Mouse (Mus musculus) Patski (cell line): ENCODE results near the gene A930017K11Rik. TPM values are rescaled to one million over a fixed set of nuclear protein-coding genes. Genes with fewer than 3 reads are reported as not detected.

Source experiments
- ATAC-seq: fragments of 100-300 bp; one replicate; pipeline ENCODE4 v1.8.0; 2021
- CTCF ChIA-PET: fragments of 350-600 bp; sonication (Branson Sonifier 250); formaldehyde crosslinking; loops from one replicate; lab custom pipeline; 2022; ENCODE audit warnings: inconsistent platforms; lab: Charles Lee
- POLR2A ChIA-PET: fragments of 350-600 bp; sonication (Branson Sonifier 250); formaldehyde crosslinking; loops from one replicate; lab custom pipeline; 2022; ENCODE audit warnings: antibody characterized with exemption, inconsistent platforms; lab: Charles Lee
- DNase-seq: peaks from one replicate; pipeline ENCODE4 v3.0.0-alpha.2; 2011; ENCODE audit warnings: low read depth, low spot score
- H3K27me3 ChIP-seq: fragments of 371-371 bp; one replicate; pipeline ENCODE4 v1.5.1; 2021
- CTCF ChIP-seq: fragments of 100-300 bp; IDR thresholded peaks from one replicate; pipeline ENCODE4 v1.5.1; 2021
- in situ Hi-C: fragments of 300-500 bp; cut with MboI; formaldehyde crosslinking; loops from 3 replicates; pipeline ENCODE4 v1.11.1; 2018; ENCODE audit warnings: low pct_unique_long_range_greater_than_20kb, mixed read lengths
- polyA plus RNA-seq: library from polyadenylated mRNA; unstranded; gene quantifications from one replicate; pipeline ENCODE4 v1.2.3, GENCODE M21; 2021

Gene A930017K11Rik
- 0.08 TPM for polyA plus RNA-seq

- no peak for DNase-seq
- no peak for TF ChIP-seq CTCF
- in situ Hi-C loops = no loop called here
- peaks cover 25% of the 10 kb centered on the region for H3K27me3 ChIP-seq
- POLR2A ChIA-PET = interaction anchor here (0.6 kb wide), 1 partner anchor 11 kb away, joined by 3 read pairs; no protein-coding TSS in a partner anchor
- CTCF ChIA-PET = no interaction called here
- ATAC-seq = no peak
Observed at GRCm38 (mm10) chr17:25951803-25952623, at the start of gene A930017K11Rik. A930017K11Rik (minus strand) TSS chr17:25952565.

DNA sequence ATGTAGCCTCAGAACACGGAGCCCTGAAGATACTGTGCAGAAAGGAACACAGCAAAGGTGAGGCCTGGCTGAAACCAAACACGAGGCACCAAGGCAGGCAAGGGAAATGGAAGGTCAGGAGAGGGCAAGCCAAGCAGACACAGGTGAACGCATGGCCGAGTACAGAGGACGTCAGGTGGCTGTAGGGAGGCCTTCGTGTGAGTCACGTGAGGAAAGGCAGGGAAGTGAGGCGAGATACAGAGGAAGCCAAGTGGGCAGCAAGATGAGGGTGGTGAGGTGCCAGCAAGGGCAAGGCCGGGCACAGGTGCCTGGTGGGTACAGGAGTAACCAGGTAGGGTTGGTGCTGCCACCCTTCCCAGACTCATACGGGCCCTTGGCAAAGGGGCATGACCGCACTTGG, 46.1 kb upstream of the A930017K11Rik start:
- ChIA-PET POLR2A (no interaction called here), CTCF (no interaction called here)
- ATAC-seq (no peak), DNase-seq (no peak)
- in situ Hi-C loops = no loop called here
- TF ChIP-seq CTCF = no peak
- H3K27me3 ChIP-seq = no peaks in the 10 kb centered on the region

GRCm38 (mm10) chr17:25993489-25993888, 41.1 kb upstream of the A930017K11Rik start:
- in situ Hi-C loops = no loop called here
- DNase-seq = no peak
- TF ChIP-seq CTCF = no peak
- CTCF ChIA-PET = interaction anchor here (1.2 to 5.2 kb wide), 4 partner anchors 16 to 100 kb away, joined by 3 to 24 read pairs (median 6); no protein-coding TSS in a partner anchor
- no peaks in the 10 kb centered on the region for H3K27me3 ChIP-seq
- POLR2A ChIA-PET = no interaction called here
- ATAC-seq = no peak

- ChIA-PET CTCF (interaction anchor here (2.2 to 5.2 kb wide), 2 partner anchors 18 to 20 kb away, joined by 7 to 24 read pairs; no protein-coding TSS in a partner anchor), POLR2A (no interaction called here)
- in situ Hi-C loops = no loop called here
- DNase-seq (no peak), ATAC-seq (no peak)
- TF ChIP-seq CTCF = no peak
- no peaks in the 10 kb centered on the region for H3K27me3 ChIP-seq
Observed at GRCm38 (mm10) chr17:25992274-25992673, 39.9 kb upstream of the A930017K11Rik start.

GRCm38 (mm10) chr17:25990331-25990730, 38.0 kb upstream of the A930017K11Rik start:
- DNase-seq (no peak), ATAC-seq (no peak)
- H3K27me3 ChIP-seq = no peaks in the 10 kb centered on the region
- in situ Hi-C loops = no loop called here
- CTCF ChIA-PET = no interaction called here
- no peak for TF ChIP-seq CTCF
- POLR2A ChIA-PET = no interaction called here

DNA sequence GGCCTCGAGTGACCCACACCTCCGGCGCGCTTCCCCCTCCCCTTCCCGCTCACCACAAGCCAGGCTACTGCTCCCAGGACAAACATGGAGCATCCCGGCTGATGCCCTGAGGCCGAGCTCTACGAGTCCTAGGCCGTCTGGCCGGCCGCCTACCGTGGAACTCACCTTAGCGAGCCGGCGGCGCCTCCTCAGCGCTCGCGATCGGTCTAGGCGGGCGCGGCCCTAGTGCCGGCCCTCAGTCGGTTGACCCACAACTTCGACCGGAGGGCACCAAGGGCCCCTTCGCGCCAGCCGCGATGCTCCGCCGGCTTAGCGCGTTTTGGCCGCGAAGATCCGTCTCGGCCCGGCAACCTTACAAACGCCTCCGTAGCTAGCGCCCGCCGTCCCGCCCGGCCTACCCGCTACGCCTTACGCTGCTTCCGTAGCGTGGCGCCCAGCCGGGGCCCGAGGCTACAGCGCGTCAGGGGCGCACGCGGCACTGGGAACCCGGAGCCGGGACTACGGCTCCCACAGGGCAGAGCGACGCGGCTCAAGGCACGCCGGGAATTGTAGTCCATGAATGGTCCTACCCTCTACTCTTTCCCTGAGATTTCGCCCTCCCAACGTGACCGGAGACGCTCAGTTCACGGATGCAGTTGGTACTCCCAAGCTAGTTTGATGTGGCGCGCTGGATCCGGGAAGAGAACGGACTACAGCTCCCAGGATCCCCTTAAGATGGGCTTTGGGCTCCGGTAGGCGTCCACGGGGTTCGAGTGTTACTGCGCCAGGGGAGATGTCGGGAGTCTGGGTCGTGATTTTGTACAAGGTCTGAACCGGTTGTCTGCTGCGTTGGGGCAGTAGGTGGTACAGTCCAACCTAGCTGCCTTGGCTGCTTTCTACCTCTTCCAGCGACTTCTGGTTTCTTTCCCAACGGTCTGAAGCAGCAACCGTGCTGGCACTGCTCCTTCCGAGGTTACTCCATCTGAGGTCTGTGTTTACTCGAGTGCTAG, 33.2 kb upstream of the A930017K11Rik start, which contains the start of gene Capn15:
Gene Capn15 (minus strand): TSS at position 491 of the 989 bp plus-strand sequence.
- DNase-seq (peak; percentile 93), ATAC-seq (peak; percentile 92)
- CTCF ChIA-PET = interaction anchor here (0.8 to 1.5 kb wide), 4 partner anchors 19 to 61 kb away, joined by 3 to 7 read pairs (median 3); no protein-coding TSS in a partner anchor
- no peak for TF ChIP-seq CTCF
- in situ Hi-C loops = no loop called here
- no peaks in the 10 kb centered on the region for H3K27me3 ChIP-seq
- POLR2A ChIA-PET = interaction anchor here (1.0 to 1.4 kb wide), 3 partner anchors 10 to 102 kb away, joined by 3 read pairs; no protein-coding TSS in a partner anchor

DNA sequence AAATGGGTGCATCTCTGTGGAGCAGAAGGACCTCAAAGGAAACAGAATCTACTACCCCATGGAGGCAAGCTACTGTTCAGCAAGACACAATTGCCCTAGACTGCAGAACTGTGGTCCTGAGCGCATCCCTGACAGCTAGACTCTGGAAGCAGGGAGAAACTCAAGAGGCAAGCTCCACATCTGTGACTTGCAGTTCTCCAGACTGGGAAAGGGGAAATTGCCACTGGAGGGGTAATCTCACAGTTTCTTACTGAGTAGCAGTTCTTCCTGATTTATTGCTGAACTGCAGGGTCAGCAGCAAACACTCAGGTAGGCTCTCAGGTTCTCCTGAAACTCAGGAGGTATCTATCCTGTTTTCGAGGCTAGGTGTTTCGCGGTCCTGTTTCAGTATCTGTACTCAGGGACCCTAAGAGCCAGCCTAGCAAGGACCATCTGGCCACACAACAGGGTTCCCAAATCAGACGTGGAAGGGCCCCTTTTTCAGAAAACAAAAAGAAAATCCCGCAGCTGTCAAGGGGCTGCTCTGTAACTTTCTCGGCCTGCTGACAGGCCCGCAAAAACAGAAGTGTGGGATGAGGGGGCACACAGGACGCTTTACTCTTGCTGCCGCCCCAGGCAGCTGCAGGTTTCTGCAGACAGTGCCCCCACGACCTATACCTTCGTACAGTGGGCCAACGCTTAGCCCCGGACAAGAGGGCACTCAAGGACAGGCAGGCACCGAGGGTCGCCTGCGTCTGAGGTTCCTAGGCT, 32.4 kb upstream of the A930017K11Rik start:
- in situ Hi-C loops = no loop called here
- ChIA-PET POLR2A (interaction anchor here (1.1 to 1.4 kb wide), 2 partner anchors 11 to 101 kb away, joined by 3 read pairs; no protein-coding TSS in a partner anchor), CTCF (interaction anchor here (0.9 to 2.1 kb wide), 4 partner anchors 18 to 91 kb away, joined by 3 to 7 read pairs (median 4); no protein-coding TSS in a partner anchor)
- DNase-seq = no peak
- ATAC-seq = no peak
- TF ChIP-seq CTCF = no peak
- no peaks in the 10 kb centered on the region for H3K27me3 ChIP-seq

- in situ Hi-C loops = no loop called here
- no peaks in the 10 kb centered on the region for H3K27me3 ChIP-seq
- DNase-seq (no peak), ATAC-seq (no peak)
- ChIA-PET POLR2A (interaction anchor here (1.4 kb wide), 1 partner anchor 100 kb away, joined by 3 read pairs; no protein-coding TSS in a partner anchor), CTCF (interaction anchor here (1.4 to 2.1 kb wide), 3 partner anchors 25 to 90 kb away, joined by 4 to 7 read pairs (median 5); no protein-coding TSS in a partner anchor)
- TF ChIP-seq CTCF = no peak
Observed at GRCm38 (mm10) chr17:25984066-25984465, 31.7 kb upstream of the A930017K11Rik start.

DNA sequence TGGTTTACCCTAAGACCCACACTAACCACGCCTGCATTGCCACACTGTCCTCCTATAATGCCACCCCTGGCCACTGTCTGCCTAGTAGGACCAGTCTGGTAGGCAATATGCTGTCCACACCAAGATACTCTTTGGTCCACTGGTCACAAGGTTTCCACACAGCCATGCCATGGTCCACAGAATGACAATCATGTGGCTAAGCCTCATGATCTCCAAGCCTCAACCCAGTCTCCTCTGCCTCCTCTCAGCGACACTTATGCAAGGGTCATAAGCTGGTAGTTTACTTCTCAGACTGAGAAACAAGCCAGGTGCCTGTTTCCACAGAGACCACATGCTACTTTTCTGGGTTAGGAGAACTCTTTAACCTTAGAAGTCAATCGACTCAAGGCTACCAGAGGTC, 30.5 kb upstream of the A930017K11Rik start:
- CTCF ChIA-PET = interaction anchor here (1.2 to 2.1 kb wide), 2 partner anchors 15 to 35 kb away, joined by 3 to 4 read pairs; no protein-coding TSS in a partner anchor
- in situ Hi-C loops = no loop called here
- no peak for TF ChIP-seq CTCF
- H3K27me3 ChIP-seq = no peaks in the 10 kb centered on the region
- no peak for ATAC-seq
- POLR2A ChIA-PET = no interaction called here
- no peak for DNase-seq
